ENCODE assay signal across 9 mouse cellular contexts in genomic region chr7:145106494-145106849, GRCm38 (mm10).
DNase-seq lines count a peak whose midpoint lies in the region; ATAC-seq and TF ChIP-seq lines count a peak whose summit lies in the region.
"Had no signal": no experiment of that assay in that cellular context is flagged by ENCODE, and none has a peak within 500 bp of the region (broad histone marks: within the 10 kb centered on the region; RNA-seq: fewer than 3 reads in every experiment).

No protein-coding gene starts in this region.

- H3K9me3 ChIP-seq in heart, embryonic 11.5 days (replicated peaks; ENCODE audit: control insufficient read depth, low read length), result no peaks in the 10 kb centered on the region
- H3K9me3 ChIP-seq in midbrain, embryonic 13.5 days, result no peaks in the 10 kb centered on the region
- H3K9me3 ChIP-seq in intestine, postnatal 0 days (ENCODE audit: control insufficient read depth), result no peaks in the 10 kb centered on the region

- H3K4me2 ChIP-seq in heart, embryonic 11.5 days, result no peak overlapping the region
- no peak overlapping the region for H3K4me2 ChIP-seq in midbrain, embryonic 13.5 days (replicated peaks)
- no peak overlapping the region for H3K4me2 ChIP-seq in intestine, postnatal 0 days (replicated peaks; ENCODE audit: low read depth)

- peaks cover 11% of the 10 kb centered on the region for H3K4me1 ChIP-seq in heart, embryonic 11.5 days (ENCODE audit: control insufficient read depth, insufficient read depth, low read length)
- H3K4me1 ChIP-seq in midbrain, embryonic 13.5 days (replicated peaks), result 0 out of 2 replicates have a peak, but pooled peaks cover 5% of the 10 kb centered on the region
- peaks cover 19% of the 10 kb centered on the region for H3K4me1 ChIP-seq in thymus, adult 2 months (replicated peaks; ENCODE audit: control insufficient read depth, insufficient read depth, low read length)
- no peaks in the 10 kb centered on the region for H3K4me1 ChIP-seq in intestine, postnatal 0 days (replicated peaks; ENCODE audit: control insufficient read depth, insufficient read depth, low read length)

- H3K9ac ChIP-seq in heart, embryonic 11.5 days (ENCODE audit: low read depth, low read length), result no peak overlapping the region
- no peak overlapping the region for H3K9ac ChIP-seq in midbrain, embryonic 13.5 days (replicated peaks)
- H3K9ac ChIP-seq in intestine, postnatal 0 days (ENCODE audit: low read depth, low read length), result no peak overlapping the region

- TF ChIP-seq POLR2A in thymus, adult 2 months (IDR thresholded peaks at IDR 0.05; ENCODE audit: control insufficient read depth, extremely low read depth, insufficient read depth, low read length, poor library complexity), result no peak

- no peak overlapping the region for H3K27ac ChIP-seq in heart, embryonic 11.5 days (ENCODE audit: low read depth, low read length)
- H3K27ac ChIP-seq in midbrain, embryonic 13.5 days, result no peak overlapping the region
- H3K27ac ChIP-seq in thymus, adult 2 months (ENCODE audit: control insufficient read depth, insufficient read depth, low read length), result no peak overlapping the region
- no peak overlapping the region for H3K27ac ChIP-seq in intestine, postnatal 0 days (ENCODE audit: low read depth, low read length)

- TF ChIP-seq CTCF in thymus, adult 2 months (IDR thresholded peaks at IDR 0.05; ENCODE audit: borderline replicate concordance, control insufficient read depth, extremely low read depth, insufficient read depth, low read length, poor library complexity), result no peak
- TF ChIP-seq CTCF in intestine, postnatal 0 days (IDR thresholded peaks at IDR 0.05; ENCODE audit: low read depth), result no peak

- WGBS in heart, embryonic 11.5 days (ENCODE audit: insufficient replicate concordance), result 31% methylated on average over 4 of the region's 4 CpGs
- WGBS in midbrain, embryonic 13.5 days, result 85% methylated on average over 4 of the region's 4 CpGs
- 59% methylated on average over 4 of the region's 4 CpGs for WGBS in thymus, adult 2 months
- WGBS in intestine, postnatal 0 days, result 56% methylated on average over 4 of the region's 4 CpGs

- H3K27me3 ChIP-seq in heart, embryonic 11.5 days (ENCODE audit: control insufficient read depth, insufficient read depth, low read length), result no peaks in the 10 kb centered on the region
- H3K27me3 ChIP-seq in midbrain, embryonic 13.5 days, result no peaks in the 10 kb centered on the region
- H3K27me3 ChIP-seq in thymus, adult 2 months (ENCODE audit: control insufficient read depth, insufficient read depth, low read length), result no peaks in the 10 kb centered on the region
- no peaks in the 10 kb centered on the region for H3K27me3 ChIP-seq in intestine, postnatal 0 days (replicated peaks; ENCODE audit: control insufficient read depth, insufficient read depth, low read length)

- H3K4me3 ChIP-seq in heart, embryonic 11.5 days (ENCODE audit: low read depth, low read length), result no peak overlapping the region
- H3K4me3 ChIP-seq in midbrain, embryonic 13.5 days (replicated peaks), result no peak overlapping the region
- no peak overlapping the region for H3K4me3 ChIP-seq in thymus, adult 2 months (ENCODE audit: control insufficient read depth, insufficient read depth, low read length)
- H3K4me3 ChIP-seq in intestine, postnatal 0 days (ENCODE audit: low read depth, low read length), result no peak overlapping the region

- no peak for ATAC-seq in heart, embryonic 11.5 days (replicated peaks; ENCODE audit: insufficient number of reproducible peaks, low FRiP score, low TSS enrichment)
- peak; percentile 27 for ATAC-seq in megakaryocyte progenitor cell, adult 5-6 weeks (replicated peaks; ENCODE audit: poor library complexity)
- ATAC-seq in midbrain, embryonic 13.5 days, result no peak
- ATAC-seq in intestine, postnatal 0 days, result no peak

- no peaks in the 10 kb centered on the region for H3K36me3 ChIP-seq in heart, embryonic 11.5 days (ENCODE audit: control insufficient read depth, insufficient read depth, low read length)
- H3K36me3 ChIP-seq in midbrain, embryonic 13.5 days, result no peaks in the 10 kb centered on the region
- H3K36me3 ChIP-seq in thymus, adult 2 months (ENCODE audit: control insufficient read depth, insufficient read depth, low read length), result no peaks in the 10 kb centered on the region
- H3K36me3 ChIP-seq in intestine, postnatal 0 days (ENCODE audit: control insufficient read depth, insufficient read depth), result no peaks in the 10 kb centered on the region

- DNase-seq in heart, adult 11 months, result peak; percentile 98
- DNase-seq in adrenal gland, postnatal 14 days, result peak; percentile 87
- DNase-seq in gastrocnemius, postnatal 25 days, result peak; percentile 62
- no peak for DNase-seq in thymus, adult 2 months
- DNase-seq: kidney, postnatal 14 days had no signal
